Mouse (Mus musculus) MEL (cell line): ENCODE data around the gene Reln.

Experiments used
- CTCF ChIP-seq, 3 experiments: IDR thresholded peaks in 2 of 3; conservative IDR thresholded peaks in 1 of 3; 2 replicates each; pipeline ENCODE4 v1.5.1; 2011 to 2012; ENCODE audit warnings: low read length in 3 of 3, low read depth in 2 of 3, mild to moderate bottlenecking in 2 of 3, improper control_type of control experiment in 1 of 3, inconsistent platforms in 1 of 3, mixed read lengths in 1 of 3, moderate library complexity in 1 of 3; ENCODE audit not compliant: control insufficient read depth in 1 of 3, insufficient read depth in 1 of 3, poor library complexity in 1 of 3, severe bottlenecking in 1 of 3
- ETS1 ChIP-seq: IDR thresholded peaks from 2 replicates; pipeline ENCODE4 v1.6.1; 2012; ENCODE audit warnings: low read depth, mild to moderate bottlenecking, inconsistent platforms, low read length, improper control_type of control experiment, moderate library complexity
- SIN3A ChIP-seq: IDR thresholded peaks from 2 replicates; pipeline ENCODE4 v1.6.1; 2012; ENCODE audit warnings: low read length, improper control_type of control experiment, inconsistent platforms

- TF ChIP-seq ETS1, result no peak
- no peak for TF ChIP-seq SIN3A
- no peak for TF ChIP-seq CTCF (IDR thresholded peaks at IDR 0.05 in 2 of 3, conservative IDR thresholded peaks at IDR 0.05 in 1 of 3; ENCODE audit: control insufficient read depth in 1 of 3, insufficient read depth in 1 of 3, low read depth in 2 of 3, low read length in 3 of 3, poor library complexity in 1 of 3, severe bottlenecking in 1 of 3)
Observed at GRCm38 (mm10) chr5:22307853-22308252, 36.6 kb downstream of the Reln start.
